Mouse (Mus musculus) ES-Bruce4 (cell line): ENCODE measurements at regions not wholly inside any gene's neighbourhood (a gene's known extent, or its start where the extent isn't known, plus 50 kb on each side); places are given as distances from the start of the nearest gene placed in this dataset.
"Not testable (repeated sequence)": the region's sequence is repeated elsewhere in the genome, so short reads cannot be mapped to it uniquely, and the experiment has no call there.

ENCODE experiments used
- H3K27ac ChIP-seq: 2 replicates; pipeline ENCODE4 v1.5.1; 2012; ENCODE audit warnings: low read length, inconsistent platforms; ENCODE audit not compliant: insufficient read depth
- H3K27me3 ChIP-seq: 2 replicates; pipeline ENCODE4 v1.6.1; 2012; ENCODE audit warnings: mild to moderate bottlenecking, low read length, inconsistent platforms; ENCODE audit not compliant: control insufficient read depth, poor library complexity, insufficient read depth, severe bottlenecking
- H3K36me3 ChIP-seq: 2 replicates; pipeline ENCODE4 v1.6.1; 2012; ENCODE audit warnings: inconsistent platforms, mild to moderate bottlenecking, low read length, moderate library complexity; ENCODE audit not compliant: control insufficient read depth, poor library complexity, insufficient read depth, severe bottlenecking
- H3K4me1 ChIP-seq: one replicate; pipeline ENCODE4 v1.8.1; 2011; ENCODE audit warnings: low read length; ENCODE audit not compliant: control insufficient read depth, insufficient read depth
- H3K4me3 ChIP-seq: 2 replicates; pipeline ENCODE4 v1.5.1; 2011; ENCODE audit warnings: low read depth, mild to moderate bottlenecking, low read length
- H3K9ac ChIP-seq: 2 replicates; pipeline ENCODE4 v1.6.1; 2012; ENCODE audit warnings: low read depth, mild to moderate bottlenecking, inconsistent platforms; ENCODE audit not compliant: poor library complexity, severe bottlenecking
- H3K9me3 ChIP-seq: replicated peaks from 2 replicates; pipeline ENCODE4 v1.6.1; 2012; ENCODE audit warnings: mild to moderate bottlenecking, low read length, inconsistent platforms; ENCODE audit not compliant: control insufficient read depth, poor library complexity, insufficient read depth, severe bottlenecking
- CTCF ChIP-seq: IDR thresholded peaks from one replicate; pipeline ENCODE4 v1.8.1; 2011; ENCODE audit warnings: low read depth, low read length
- EP300 ChIP-seq: IDR thresholded peaks from 2 replicates; pipeline ENCODE4 v1.6.1; 2011; ENCODE audit warnings: low read depth, low read length; ENCODE audit not compliant: insufficient read depth
- POLR2A ChIP-seq: IDR thresholded peaks from one replicate; pipeline ENCODE4 v1.8.1; 2011; ENCODE audit warnings: low read length; ENCODE audit not compliant: insufficient read depth

GRCm38 (mm10) chr6:70160442-70160841 lies 631.6 kb downstream of the Rpia start:
- no peak overlapping the region for H3K4me3 ChIP-seq
- no peaks in the 10 kb centered on the region for H3K36me3 ChIP-seq
- no peaks in the 10 kb centered on the region for H3K4me1 ChIP-seq
- H3K27me3 ChIP-seq = no peaks in the 10 kb centered on the region
- peaks cover 9% of the 10 kb centered on the region for H3K9me3 ChIP-seq
- no peak overlapping the region for H3K9ac ChIP-seq
- TF ChIP-seq POLR2A (no peak), CTCF (no peak), EP300 (no peak)
- no peak overlapping the region for H3K27ac ChIP-seq

DNA sequence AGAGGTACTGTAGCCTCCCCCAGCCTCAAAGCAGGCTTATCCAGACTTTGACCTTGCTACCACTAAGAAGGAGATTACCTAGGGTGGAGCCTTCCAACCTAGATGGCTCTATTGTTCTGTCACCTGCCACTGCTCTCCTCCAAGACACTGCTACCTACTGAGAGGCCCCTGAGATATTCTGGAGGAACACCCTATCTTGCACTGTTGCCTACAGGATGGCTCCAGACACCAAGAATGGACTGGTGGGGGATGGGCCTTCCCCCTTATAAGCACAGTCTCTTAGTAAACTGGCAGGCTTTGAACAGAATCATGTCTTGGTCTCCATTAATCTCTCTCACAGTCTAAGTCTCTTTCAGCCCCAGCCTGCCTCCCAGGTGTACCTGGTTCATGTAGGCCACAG lies 636.3 kb downstream of the Rpia start:
- not testable (repeated sequence) for H3K4me1 ChIP-seq, H3K9ac ChIP-seq, H3K36me3 ChIP-seq, H3K27me3 ChIP-seq, H3K9me3 ChIP-seq, H3K27ac ChIP-seq, H3K4me3 ChIP-seq

- not testable (repeated sequence) for H3K9me3 ChIP-seq, H3K9ac ChIP-seq, H3K27ac ChIP-seq, H3K4me1 ChIP-seq, H3K36me3 ChIP-seq, H3K4me3 ChIP-seq, H3K27me3 ChIP-seq
These were observed 640.8 kb downstream of the Rpia start for GRCm38 (mm10) chr6:70151098-70151838.

DNA sequence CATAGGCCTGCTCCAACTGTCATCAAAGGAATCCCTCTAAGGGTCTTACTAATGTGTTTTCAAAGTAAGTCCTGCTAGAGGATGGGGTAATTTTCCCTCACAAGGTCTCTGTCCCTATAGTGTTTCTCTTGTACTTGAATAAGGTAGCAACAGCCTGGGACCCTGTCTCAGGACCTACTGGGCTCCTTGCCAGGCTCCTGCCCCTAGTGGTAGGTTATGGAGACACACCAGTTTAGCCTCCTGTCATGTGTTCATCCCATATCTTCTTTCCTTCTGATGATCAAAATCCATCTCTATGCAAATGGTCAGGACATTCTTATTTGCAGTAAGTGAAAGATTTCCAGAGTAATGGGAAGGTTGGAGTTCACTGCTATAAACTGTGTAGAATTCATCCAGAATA lies 645.0 kb downstream of the Rpia start:
- no peak for TF ChIP-seq EP300
- TF ChIP-seq POLR2A = no peak
- TF ChIP-seq CTCF = peak; percentile 44
- H3K4me1 ChIP-seq = no peaks in the 10 kb centered on the region
- no peaks in the 10 kb centered on the region for H3K27me3 ChIP-seq
- no peak overlapping the region for H3K4me3 ChIP-seq
- peaks cover 2% of the 10 kb centered on the region; the same call in 1 of the 2 replicates for H3K9me3 ChIP-seq
- no peak overlapping the region for H3K27ac ChIP-seq
- no peak overlapping the region for H3K9ac ChIP-seq
- H3K36me3 ChIP-seq = no peaks in the 10 kb centered on the region

- H3K36me3 ChIP-seq, H3K27me3 ChIP-seq, H3K4me1 ChIP-seq, H3K9me3 ChIP-seq, H3K4me3 ChIP-seq, H3K27ac ChIP-seq, H3K9ac ChIP-seq: not testable (repeated sequence)
These were observed 648.7 kb downstream of the Rpia start for GRCm38 (mm10) chr6:70143341-70143740.

DNA sequence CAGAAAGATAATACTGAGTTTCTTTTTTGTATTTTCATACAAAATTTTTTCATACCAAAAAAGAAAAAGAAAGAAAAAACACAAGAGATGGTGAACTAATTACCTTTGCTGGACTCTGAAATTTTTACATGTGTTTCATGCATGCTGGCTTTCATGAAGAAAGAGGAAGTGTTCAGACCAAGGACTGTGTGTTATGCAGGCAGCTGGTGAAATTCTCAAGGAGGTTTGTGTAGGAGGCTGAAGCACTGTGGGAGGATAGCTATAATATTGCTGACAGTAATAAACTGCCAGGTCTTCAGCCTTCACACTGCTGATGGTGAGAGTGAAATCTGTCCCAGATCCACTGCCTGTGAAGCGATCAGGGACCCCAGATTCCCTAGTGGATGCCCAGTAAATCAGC lies 675.2 kb downstream of the Rpia start:
- no peak overlapping the region for H3K4me3 ChIP-seq
- H3K27me3 ChIP-seq = no peaks in the 10 kb centered on the region
- TF ChIP-seq CTCF (no peak), EP300 (no peak), POLR2A (no peak)
- H3K9me3 ChIP-seq = no peaks in the 10 kb centered on the region
- no peaks in the 10 kb centered on the region for H3K4me1 ChIP-seq
- H3K9ac ChIP-seq = no peak overlapping the region
- no peak overlapping the region for H3K27ac ChIP-seq
- no peaks in the 10 kb centered on the region for H3K36me3 ChIP-seq
